Mouse (Mus musculus) thymus, postnatal 4 days (tissue): Measurements from ENCODE around the gene Fbxl7.

Experiments used
- DNase-seq: peaks from one replicate; pipeline ENCODE4 v3.0.0; 2021

Gene Fbxl7

DNA sequence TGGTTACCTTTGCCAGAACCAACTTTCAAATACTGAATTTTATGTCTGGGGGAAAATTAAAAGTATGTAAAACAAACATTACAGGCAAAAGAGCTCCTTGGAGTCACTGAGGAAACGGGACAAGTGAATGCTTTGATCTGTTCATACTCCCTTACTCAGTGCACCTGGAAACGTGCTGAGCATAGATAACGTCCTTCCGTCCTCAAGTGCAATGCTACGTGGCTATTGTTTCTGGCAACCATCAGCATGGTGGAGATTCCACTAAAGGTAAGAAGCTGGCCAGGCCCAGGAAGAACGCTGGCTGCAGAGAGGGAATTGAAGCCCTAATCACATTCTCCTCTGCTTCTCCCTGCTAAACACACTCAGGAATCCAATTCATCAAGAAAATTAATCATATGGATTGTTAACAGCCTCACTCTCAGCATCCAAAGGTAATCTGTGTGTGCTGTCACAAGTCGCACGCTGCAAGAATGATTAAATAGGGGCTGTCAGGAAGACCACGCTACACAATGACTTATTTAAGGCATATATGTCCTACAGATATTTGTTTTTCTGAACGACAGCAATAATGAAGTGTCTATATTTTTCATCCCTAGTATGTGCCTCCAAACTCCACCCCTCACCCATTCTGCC lies 206.8 kb downstream of the Fbxl7 start:
- no peak for DNase-seq

DNA sequence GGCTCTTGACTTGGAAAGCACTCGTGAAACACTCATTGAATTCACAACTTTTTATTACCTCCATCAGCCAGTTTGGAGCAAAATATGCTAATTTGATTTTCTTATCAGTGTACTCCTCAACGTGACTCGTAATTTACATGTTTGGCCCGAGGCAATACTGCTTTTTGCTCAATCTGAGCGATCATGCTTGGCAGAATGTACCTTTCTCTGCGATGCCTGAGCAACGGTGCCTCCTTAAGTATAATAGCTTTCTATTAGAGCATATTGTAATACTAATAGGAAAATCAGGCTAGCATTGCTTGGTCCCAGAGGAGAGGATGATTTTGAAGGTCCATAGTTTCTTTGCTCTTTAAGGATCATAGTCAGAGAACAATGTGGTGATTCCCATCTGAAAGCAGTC lies 207.7 kb downstream of the Fbxl7 start:
- no peak for DNase-seq

DNA sequence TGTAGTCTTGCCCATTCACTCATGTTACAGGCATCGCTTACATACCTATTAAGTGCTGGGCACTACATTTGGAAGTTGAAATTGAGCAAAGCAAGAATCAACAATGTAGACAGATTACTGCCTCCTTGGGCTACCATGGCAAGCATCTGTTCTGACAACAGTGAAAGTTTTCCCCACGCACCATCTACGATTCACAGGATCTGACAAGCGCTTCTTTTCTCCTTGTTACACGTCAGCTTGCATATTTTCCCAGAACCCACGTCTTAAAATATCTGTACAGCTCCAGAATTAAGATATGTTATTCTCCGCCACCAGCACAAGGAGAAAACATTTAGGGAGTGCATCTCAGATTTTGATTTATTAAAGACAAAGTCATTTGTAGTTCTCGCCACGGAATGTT lies 213.1 kb downstream of the Fbxl7 start:
- no peak for DNase-seq

DNA sequence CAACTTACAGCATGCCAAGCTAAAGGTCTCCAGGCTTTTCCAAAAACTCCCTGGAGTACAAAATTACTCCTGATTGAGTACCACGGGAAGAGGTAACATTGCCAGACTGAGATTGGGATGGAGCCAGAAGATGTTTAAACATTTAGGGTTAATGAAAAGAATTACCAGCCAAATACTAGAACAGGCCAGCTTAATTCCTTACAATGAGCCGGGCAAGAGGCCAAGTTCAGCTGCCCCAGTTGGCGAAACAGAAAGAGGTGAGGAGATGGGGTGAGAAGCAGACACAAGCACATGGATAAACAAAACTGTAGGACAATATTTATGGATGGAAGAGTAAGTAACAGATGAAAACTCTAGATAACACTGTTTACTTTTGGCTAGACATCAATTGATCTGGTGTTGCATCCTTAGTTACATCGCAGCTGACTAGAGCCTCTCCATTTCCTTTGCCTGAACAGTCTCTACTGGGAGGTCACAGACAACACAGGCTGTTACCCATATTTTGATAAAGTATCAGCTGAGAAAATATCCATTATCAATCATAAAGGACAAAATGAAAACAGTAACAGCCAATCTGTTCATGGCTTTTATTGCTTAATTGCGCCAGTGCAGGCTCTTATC lies 222.0 kb downstream of the Fbxl7 start:
- no peak for DNase-seq

DNA sequence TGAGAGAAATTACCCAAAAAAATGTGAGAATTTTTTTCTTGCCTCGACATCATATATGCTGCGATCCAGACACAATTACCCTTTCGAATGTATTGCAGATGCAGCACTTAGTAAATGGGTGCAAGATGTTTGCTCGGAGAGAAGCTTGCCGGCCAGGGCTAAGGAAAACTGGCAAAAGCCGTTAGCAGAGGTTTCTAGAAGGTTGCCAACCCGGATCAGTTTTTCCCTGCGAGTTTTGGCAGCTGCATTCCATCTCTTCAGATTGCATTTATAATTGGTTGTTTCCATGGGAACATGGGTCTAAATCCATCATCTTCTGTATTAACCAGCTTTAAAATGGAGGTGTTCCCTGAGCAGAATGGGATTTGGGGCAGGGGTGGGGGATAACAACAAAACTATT lies 240.4 kb downstream of the Fbxl7 start:
- no peak for DNase-seq

DNA sequence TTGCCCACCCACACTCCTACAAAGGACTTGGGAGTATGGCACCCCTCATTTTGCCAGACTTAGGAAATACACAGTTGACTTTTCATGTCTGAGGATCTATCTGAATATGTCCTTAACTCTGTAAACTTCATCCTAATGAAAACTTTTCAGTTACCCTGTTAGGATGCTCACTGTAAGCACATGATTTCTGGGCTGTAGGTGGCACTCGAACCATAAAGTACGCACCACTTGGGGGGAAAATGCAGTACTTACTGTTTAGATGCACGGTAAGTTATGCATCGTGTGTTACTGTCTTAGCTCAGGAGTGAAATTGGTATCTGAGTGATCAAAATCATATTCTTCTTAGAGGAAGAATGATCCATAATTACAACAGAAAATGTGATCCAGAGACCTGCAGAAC lies 252.8 kb downstream of the Fbxl7 start:
- no peak for DNase-seq

DNA sequence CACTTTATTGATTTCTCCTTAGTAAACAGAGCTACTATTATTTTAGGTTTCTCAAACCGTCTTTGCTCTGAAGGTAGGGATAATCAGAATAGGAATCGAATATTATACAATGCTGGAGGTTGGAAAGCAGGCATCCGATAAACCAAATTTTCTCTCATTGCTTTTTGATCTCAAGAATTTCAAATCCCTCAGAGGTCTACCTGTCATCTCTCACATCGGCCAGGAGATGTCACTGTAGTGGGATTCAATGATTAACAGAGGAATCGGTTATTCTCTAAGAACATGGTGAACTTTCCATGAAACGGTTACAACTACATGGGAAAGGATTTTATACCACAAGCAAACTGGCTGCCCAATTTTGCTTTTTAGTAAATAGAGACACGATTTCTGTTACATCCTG lies 255.7 kb downstream of the Fbxl7 start:
- no peak for DNase-seq

DNA sequence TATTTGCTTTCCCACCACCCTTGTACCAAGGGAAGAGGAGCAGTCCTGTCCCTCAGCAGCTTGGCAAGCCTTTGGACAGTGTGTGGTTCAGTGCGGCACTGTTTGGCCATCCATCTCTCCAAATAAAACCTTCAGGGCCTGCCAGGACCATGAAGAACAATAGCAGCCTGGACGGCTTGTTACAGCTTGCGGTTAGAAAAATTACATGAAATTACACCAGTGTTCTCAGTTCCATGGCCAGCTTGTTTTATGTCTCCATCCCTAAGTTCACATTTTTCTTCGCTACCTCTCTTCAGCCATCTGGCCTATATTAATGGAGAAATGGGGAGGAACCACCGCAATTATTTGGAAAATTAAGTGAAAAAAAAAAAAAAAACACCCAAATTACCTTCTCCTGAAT lies 259.8 kb downstream of the Fbxl7 start:
- DNase-seq = no peak

DNA sequence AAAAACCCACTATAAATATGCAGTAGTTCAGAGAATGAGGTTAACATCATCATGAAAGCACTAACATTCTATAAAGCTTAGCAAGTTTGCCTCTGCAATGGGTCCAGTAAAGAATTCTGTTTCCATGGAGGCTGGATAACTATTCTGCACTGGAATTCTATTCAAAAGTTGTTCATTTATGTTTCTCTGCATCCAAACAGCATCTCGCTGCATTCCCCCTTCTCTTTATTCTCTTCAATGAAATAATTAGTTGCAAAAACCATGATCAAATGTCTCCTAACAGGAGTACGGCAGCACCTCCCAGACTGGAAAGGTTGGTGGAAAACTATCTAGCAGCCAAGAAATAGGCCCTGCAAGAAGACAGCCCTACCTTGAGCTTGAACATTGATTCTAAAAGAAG lies 267.2 kb downstream of the Fbxl7 start:
- DNase-seq = no peak

DNA sequence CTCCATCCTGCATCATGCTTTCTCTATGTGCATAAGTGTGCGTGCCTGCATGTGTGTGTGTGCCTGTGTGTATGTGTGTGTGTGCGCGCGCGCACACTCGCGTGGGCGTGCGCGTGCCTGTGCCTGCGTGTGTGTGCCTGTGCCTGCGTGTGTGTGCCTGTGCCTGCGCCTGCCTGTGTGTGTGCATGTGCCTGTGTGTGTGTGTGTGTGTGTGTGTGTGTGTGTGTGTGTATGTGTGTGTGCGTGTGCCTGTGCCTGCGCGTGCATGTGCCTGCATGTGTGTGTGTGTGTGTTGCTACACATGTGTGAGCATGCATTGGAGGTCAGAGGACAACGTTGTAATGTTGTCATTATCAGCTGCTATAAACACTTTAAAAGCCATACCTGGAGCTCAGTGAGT lies 272.1 kb downstream of the Fbxl7 start:
- DNase-seq = no peak

DNA sequence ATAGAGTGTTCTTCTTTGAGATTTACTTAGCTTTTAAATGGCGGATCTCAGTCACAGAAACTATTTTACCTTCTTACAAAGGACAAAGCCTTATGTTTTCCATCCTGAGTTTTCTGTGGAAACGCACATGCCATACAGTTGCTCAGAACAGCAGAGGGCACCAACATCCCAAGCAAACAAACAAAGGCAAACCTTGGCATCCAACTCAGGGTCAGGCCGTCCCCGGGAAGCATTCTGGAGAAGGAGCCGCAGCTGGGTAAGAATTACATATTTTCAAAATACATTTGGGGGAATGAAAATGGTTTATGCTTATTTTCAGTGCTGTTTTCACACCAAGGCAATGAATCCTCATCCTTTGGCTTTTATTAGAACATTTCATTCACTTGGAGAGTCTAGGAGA lies 275.1 kb downstream of the Fbxl7 start:
- DNase-seq = no peak

DNA sequence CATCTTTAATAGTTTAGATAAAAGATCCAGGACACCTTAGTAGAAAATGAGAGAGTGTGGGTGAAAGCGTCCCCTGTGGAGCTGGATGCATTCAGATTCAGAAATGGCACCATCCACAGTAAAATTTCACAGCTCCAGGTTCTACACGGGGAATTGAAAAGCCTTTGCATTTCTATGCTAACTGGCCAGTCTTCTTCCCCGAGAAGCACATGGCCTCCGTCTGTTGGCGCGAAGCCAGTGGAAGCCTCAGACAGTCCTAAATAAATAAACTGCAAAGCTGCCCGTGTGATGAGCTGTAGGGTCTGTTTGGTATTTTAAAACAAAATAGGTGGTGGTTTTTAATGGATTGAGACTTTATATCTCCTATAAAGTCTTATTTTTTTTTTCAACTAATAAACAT lies 276.2 kb downstream of the Fbxl7 start:
- DNase-seq = no peak

DNA sequence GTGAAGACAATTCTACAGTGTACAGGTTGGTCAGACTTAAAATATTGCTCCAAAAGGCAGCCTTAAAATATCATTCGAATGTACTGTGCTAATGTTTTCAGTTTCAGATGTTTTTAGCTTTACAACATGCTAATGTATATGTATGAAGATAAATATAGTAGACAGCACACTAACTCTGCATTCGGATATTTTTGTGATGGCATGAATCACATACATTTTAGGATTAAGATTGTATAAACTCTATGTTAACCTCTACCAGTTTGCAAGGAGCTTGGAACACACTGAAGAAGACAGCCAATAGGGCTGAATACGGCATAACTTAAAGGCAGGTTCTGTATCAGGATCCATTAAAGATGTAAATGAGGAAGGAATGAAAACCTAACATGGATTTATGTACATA lies 299.1 kb downstream of the Fbxl7 start:
- no peak for DNase-seq

DNA sequence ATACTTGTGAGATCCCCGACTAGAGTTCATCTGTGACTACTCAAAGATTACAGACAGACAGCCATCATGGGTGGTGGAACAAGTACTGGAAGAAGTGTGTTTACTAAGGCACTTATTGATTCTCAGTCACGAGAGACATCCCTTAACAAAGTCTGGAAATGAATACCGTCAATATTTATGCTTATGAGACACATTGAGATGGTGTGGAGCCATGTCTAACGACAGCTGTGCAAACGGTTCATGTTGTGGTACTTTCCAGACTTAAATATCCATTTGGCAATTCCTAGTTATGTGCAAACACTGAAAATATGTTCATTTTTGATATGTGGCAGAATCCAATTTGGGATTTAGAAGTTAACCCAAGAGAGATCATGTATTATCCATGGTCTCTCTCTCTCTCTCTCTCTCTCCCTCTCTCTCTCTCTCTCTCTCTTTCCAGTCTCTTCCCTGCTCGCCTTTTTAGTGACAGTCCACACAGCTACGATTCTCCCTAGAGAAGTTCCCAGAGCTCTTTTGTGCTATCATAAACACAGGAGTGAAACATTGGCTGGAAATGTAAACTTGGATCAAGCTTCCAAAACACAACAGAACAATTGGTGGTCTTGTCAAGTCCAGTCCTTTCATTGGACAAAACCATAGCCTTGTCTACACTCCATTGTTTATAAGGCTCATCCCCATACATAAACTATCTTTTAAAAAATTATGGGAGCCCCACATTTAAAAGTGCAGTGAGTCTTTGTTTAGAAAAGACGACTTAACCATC lies 315.3 kb downstream of the Fbxl7 start:
- no peak for DNase-seq

DNA sequence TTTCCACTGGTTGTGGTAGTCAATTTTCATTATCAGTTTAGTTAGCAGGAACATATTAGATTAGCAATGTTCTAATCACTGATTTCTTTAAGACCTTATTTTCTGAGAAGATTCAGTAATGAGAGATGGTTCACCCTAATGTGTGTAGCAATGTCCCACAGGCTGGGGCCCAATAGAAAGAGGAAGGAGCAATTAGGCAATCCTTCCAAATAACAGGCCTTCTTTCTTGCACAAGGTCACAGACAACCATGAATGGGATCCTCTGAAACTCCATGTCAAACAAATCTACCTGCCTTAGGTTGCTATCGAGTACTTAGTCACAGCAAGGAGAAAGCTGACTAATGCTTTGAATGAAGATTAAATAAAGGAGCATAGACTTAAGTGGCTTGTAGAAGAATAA lies 316.9 kb downstream of the Fbxl7 start:
- DNase-seq = no peak

DNA sequence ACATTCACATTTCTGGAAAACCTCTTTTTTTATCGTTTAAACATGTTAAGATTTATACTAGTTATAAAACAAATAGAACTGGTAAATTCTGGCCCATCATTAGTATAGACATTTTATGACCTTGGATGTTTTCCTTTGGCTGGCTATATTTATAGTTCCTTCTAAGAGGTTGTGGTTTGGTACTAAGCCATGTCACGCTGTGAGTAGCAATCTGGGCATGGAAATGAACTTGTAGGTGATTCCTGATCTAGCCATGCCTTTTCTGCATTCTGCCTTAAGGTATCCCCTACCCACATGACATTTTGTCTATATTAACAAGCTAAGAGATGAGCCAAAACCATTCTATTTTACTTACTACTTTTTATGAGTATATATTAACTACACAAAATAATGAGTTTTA lies 329.3 kb downstream of the Fbxl7 start:
- DNase-seq = no peak

DNA sequence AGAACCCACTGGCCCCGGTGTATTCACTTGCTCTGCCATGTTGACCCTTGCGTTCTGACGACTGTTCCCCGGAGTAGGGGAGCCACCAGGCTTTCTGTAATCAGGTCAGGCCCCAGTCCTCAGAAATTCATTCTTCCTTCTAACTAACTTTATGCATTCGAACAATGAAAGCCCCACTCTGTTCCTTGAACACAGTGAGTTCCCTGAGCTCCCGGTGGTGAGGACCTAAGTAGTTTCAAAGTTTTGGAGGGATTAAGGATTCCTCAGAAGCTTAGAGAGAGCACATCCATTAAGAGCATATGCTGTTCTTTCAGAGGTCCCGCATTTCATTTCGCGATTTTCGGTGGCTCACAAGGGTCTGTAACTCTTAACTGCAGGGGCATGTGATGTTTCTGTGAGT lies 341.8 kb downstream of the Fbxl7 start:
- no peak for DNase-seq

DNA sequence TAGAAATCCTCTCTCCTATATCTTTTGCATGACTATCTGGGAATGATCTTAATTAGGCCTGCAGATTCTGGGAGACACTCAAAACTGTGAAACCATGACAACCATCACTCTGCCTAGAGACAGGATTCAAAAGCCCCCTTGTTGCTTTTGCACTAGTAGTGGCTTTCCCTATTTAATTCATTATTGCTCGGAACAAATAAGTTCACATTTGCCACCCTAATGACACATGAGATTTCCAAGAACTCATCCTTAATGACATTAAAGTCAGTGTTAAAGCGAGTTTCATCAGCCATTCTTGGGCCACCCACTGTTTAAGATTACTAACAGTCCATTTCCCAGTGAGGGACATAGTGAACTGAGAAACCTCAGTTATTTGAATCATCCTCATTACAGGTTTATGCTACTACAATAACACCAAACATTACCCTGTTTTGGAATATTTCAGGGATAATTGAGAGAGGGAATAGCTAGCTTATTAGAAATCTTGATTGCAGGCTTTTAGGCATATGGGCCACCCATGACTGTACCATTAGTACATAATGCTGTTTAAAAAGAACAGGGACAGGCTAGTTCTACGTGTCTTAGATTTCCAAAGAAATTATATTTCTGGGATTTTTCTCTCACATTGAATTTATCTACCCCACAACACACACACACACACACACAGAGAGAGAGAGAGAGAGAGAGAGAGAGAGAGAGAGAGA lies 361.2 kb downstream of the Fbxl7 start:
- no peak for DNase-seq

DNA sequence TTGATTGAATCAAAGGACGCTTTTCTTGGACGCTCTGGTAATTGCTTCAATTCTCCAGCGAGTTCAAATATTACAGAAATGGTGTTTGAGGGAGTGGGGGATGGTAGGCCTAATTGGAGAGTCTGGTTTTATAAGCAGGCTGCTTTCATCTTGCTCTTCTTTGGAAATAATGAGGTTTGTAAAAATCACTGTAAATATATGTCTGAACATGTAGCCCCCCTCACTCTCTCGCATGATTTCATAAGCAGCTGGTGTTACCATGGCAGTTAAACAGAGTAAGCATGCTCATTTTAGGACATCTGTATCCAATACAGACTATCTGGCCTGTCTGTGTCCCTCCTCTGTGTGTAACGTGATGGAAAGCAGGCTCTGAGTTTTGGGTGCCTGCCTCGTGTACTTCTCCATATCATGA lies 376.2 kb downstream of the Fbxl7 start:
- no peak for DNase-seq

DNA sequence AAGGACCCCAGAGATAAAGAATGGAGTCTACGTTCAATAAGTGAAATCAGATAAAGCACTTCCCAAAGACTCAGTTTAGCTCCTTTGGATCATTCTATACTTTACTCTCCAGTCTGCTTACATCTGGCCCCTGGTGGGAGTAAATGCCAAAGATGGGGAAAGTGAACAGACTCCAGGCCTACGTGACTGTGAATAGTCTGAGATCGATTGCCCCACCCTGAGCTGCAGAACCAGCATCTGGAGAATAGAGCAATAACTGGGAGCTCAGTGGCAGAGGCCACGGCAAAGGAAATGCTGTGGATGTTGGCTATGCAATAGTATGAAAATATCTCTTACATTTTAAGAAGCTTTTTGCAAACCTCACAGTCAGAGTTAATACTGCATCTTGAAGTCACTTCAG lies 394.4 kb downstream of the Fbxl7 start:
- no peak for DNase-seq
